Mouse (Mus musculus) brain, embryonic 14.5 days (tissue): ENCODE results near the gene Olfr520.

ENCODE experiments used
- CTCF ChIP-seq: fragments of 200-500 bp; IDR thresholded peaks from 2 replicates; pipeline ENCODE4 v1.5.1; 2012; ENCODE audit warnings: inconsistent platforms, mild to moderate bottlenecking, moderate library complexity, borderline replicate concordance; ENCODE audit not compliant: insufficient read depth, insufficient read length; ENCODE audit errors: extremely low read depth
- POLR2A ChIP-seq: fragments of 200-500 bp; IDR thresholded peaks from 2 replicates; pipeline ENCODE4 v1.6.1; 2012; ENCODE audit warnings: mild to moderate bottlenecking, inconsistent platforms, borderline replicate concordance; ENCODE audit not compliant: poor library complexity, insufficient read depth, insufficient read length, severe bottlenecking; ENCODE audit errors: extremely low read depth

DNA sequence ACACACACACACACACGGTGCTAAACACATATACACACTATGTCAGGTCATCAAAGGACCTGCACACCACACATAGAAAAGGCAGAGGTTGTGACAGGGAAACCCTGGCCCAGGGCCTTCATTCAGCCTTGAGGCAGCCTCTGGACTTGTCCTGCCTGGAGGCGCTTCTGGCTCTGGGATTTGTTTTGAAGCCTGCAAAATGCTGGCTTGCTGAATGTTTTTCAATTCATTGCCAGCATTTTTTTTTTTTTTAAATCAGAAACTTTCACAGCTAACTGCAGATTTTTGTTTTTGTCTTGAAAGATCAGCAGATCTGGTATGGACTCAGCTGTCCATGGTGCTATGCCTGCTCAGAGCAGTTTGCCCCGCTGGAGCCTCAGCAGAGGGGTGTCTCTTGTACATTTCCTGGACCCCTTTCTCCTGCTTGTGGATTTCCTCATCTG, 30.3 kb upstream of the Olfr520 start:
- TF ChIP-seq POLR2A, result no peak
- TF ChIP-seq CTCF, result no peak
